Mouse (Mus musculus) stomach, embryonic 16.5 days (tissue): ENCODE data around the gene Ech1. TPM values are rescaled to one million over a fixed set of nuclear protein-coding genes. Genes with fewer than 3 reads are reported as not detected.

ENCODE experiments used
- ATAC-seq: fragments of 200-750 bp; cut with Nextera tagmentation; 2 replicates; pipeline ENCODE4 v1.8.0; 2017; ENCODE audit warnings: moderate number of reproducible peaks, moderate TSS enrichment; ENCODE audit not compliant: insufficient read depth, low FRiP score
- H3K27ac ChIP-seq: fragments of 300-500 bp; sonication (generic); 2 replicates; pipeline ENCODE4 v1.5.1; 2014; ENCODE audit warnings: low read length
- H3K27me3 ChIP-seq: fragments of 300-500 bp; sonication (generic); 2 replicates; pipeline ENCODE4 v1.6.1; 2014; ENCODE audit warnings: low read length, control low read depth, mixed read lengths; ENCODE audit not compliant: control insufficient read depth, insufficient read depth
- H3K36me3 ChIP-seq: fragments of 300-500 bp; sonication (generic); 2 replicates; pipeline ENCODE4 v1.6.1; 2014; ENCODE audit warnings: low read length; ENCODE audit not compliant: control insufficient read depth, insufficient read depth
- H3K4me1 ChIP-seq: fragments of 300-500 bp; sonication (generic); 2 replicates; pipeline ENCODE4 v1.6.1; 2014; ENCODE audit warnings: low read length, control low read depth, mixed read lengths; ENCODE audit not compliant: control insufficient read depth, insufficient read depth
- H3K4me2 ChIP-seq: fragments of 300-500 bp; sonication (generic); 2 replicates; pipeline ENCODE4 v1.6.1; 2014; ENCODE audit warnings: low read depth, low read length, mixed read lengths
- H3K4me3 ChIP-seq: fragments of 300-500 bp; sonication (generic); replicated peaks from 2 replicates; pipeline ENCODE4 v1.5.1; 2014; ENCODE audit warnings: mild to moderate bottlenecking, low read length
- H3K9ac ChIP-seq: fragments of 300-500 bp; sonication (generic); 2 replicates; pipeline ENCODE4 v1.6.1; 2014; ENCODE audit warnings: low read length
- H3K9me3 ChIP-seq: fragments of 300-500 bp; sonication (generic); replicated peaks from 2 replicates; pipeline ENCODE4 v1.6.1; 2016; ENCODE audit warnings: low read length, control low read depth; ENCODE audit not compliant: control insufficient read depth
- WGBS: fragments of 180-500 bp; shearing (Covaris S2); extraction: QIAGEN DNeasy Blood & Tissue Kit; methylation state at CpG from one replicate; pipeline ENCODE4 v1.1.7; 2014; 5-methylcytosine and 5-hydroxymethylcytosine counted together
- polyA plus RNA-seq: library from polyadenylated mRNA; unstranded; fragments of >200 nt; fragmentation: Nextera tagmentation; extraction: Ambion mirVana; gene quantifications from 2 replicates; pipeline ENCODE4 v1.2.1, GENCODE M21; 2015

The Ech1 gene
- polyA plus RNA-seq, 1 experiment from 2014 or later, result 230 TPM

DNA sequence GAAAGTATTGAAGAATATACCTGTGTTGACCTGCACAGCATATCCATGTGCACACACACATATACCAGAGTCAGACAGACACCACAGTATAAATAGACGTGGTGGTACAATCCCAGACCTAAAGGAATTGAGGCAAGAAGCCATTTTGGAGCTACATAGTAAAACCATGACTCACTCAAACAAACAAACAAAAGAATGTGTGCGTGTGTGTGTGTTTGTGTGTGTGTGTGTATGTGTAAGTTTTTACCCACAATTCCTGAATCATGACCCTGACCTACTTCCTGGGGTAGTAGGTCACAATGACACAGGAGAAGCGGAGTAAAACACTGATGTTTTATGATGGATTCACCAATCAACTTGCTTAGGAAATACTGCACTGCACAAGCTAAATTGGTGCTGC is 23.6 kb upstream of the Ech1 start:
- Histone ChIP-seq H3K9me3 (no peaks in the 10 kb centered on the region), H3K4me1 (peaks cover 43% of the 10 kb centered on the region), H3K9ac (no peak overlapping the region), H3K4me3 (no peak overlapping the region), H3K27ac (peak overlapping the region; percentile 100), H3K36me3 (no peaks in the 10 kb centered on the region), H3K4me2 (0 out of 2 replicates have a peak overlapping the region, but pooled peaks have one; percentile 42), H3K27me3 (no peaks in the 10 kb centered on the region)
- 52% methylated on average over 3 of the region's 3 CpGs for WGBS
- ATAC-seq, result no peak

DNA sequence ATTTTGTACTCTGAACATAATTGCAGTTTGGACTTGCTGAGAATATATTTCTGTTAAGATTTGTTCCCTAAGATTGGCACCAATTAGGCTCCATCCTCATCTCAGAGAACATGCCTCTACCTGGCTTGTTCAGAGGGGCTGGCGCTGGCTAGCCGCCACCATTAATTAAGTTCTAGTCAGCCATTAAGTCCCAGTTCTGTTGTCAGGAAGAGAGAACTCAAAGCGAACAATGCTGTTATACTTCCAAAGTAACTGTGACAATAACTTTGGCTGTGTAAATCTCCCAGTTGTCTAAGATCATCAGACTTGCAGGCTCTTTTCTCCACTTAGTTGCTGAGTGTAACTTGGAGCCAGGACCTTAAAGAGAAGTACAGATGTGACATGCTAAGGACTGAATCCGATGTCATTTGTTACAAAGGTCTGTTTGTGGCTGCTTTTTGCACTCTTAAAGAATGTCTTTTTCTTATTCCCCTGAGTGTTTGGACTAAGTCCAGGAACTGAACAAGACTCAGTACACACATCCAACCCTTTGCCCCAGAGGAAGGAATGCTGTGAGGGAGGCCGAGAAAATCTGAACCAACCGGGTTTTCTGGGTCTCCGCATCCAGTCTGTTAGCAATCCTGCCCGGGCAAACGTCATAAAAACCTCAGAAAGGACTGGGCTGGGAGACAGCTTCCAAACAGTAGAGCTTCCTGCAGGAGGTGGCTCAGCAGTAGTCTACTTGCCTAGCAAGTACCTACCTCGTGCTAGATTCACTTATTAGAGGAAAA is 22.9 kb upstream of the Ech1 start:
- 17% methylated on average over 10 of the region's 10 CpGs for WGBS
- Histone ChIP-seq H3K9ac (peak overlapping the region; percentile 63), H3K36me3 (no peaks in the 10 kb centered on the region), H3K9me3 (no peaks in the 10 kb centered on the region), H3K27ac (peak overlapping the region; percentile 100), H3K4me1 (peaks cover 38% of the 10 kb centered on the region), H3K27me3 (no peaks in the 10 kb centered on the region), H3K4me3 (peak overlapping the region; percentile 19), H3K4me2 (peak overlapping the region; percentile 42)
- peak; percentile 81 for ATAC-seq

DNA sequence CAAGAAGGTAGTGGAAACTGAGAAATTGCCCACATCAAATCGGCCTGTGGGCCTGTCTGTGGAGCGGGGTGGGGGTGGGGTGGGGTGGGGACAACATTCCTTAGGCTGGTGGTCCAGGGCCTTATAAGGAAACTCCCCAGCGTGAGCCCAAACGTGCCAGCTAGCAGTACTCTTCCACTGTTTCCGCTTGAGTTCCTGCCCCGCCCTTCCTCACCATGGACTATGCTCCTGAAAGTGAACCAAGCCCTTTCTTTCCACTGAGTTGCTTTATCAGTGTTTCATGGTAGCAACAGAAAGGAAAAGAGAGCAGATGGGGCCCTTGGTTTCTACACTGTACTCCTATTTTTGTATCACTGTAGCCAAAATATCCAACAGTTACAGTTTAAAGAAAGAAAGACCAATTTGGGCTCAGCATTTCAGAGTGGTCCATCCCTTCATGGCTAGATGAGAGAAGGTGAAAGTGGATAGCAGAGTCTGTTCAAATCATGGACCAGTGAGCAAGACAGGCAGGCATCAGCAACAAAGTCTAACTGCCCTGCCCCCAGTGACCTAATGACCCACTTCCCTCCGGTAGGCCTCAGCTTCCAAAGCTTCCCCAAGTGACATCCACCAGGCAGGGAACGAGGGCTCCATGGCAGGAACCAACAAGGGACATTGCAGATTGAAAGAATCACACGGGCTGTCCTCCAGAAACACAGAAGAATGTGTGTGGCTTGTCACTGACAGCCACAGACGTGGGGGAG is 22.0 kb upstream of the Ech1 start:
- H3K27ac ChIP-seq, result peak overlapping the region; percentile 100
- peak overlapping the region; percentile 42 for H3K4me2 ChIP-seq
- H3K4me1 ChIP-seq, result peaks cover 43% of the 10 kb centered on the region
- peak; percentile 74 for ATAC-seq
- no peaks in the 10 kb centered on the region for H3K36me3 ChIP-seq
- H3K9ac ChIP-seq, result peak overlapping the region; percentile 63
- no peaks in the 10 kb centered on the region for H3K27me3 ChIP-seq
- H3K9me3 ChIP-seq, result no peaks in the 10 kb centered on the region
- 17% methylated on average over 10 of the region's 10 CpGs for whole genome bisulfite sequencing
- H3K4me3 ChIP-seq, result peak overlapping the region; percentile 19

DNA sequence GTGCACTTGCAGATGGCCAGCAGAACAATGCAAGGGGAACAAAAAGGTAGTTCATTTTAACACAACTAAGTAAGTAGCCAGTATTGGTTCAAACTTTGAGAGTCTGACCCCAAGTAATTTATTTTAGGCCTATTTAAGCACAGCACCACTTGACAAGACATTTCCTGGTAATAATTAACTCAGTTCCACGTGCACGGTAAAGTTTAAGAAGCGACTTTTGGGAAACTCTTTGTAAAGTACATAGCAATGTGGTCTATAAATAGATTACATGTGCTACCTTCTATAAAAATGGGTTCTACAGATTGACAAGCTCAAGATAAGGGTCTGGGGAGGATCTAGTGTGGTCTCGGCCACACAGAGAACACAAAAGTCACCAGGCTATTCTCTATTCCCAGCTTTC is 21.3 kb upstream of the Ech1 start:
- no peak overlapping the region for H3K4me3 ChIP-seq
- H3K27ac ChIP-seq, result peak overlapping the region; percentile 100
- H3K36me3 ChIP-seq, result no peaks in the 10 kb centered on the region
- H3K4me1 ChIP-seq, result peaks cover 46% of the 10 kb centered on the region
- no peaks in the 10 kb centered on the region for H3K27me3 ChIP-seq
- 23% methylated on average over 4 of the region's 4 CpGs for WGBS
- ATAC-seq, result peak; percentile 26; the same call in 1 of the 2 replicates
- H3K9me3 ChIP-seq, result no peaks in the 10 kb centered on the region
- H3K9ac ChIP-seq, result peak overlapping the region; percentile 63
- H3K4me2 ChIP-seq, result peak overlapping the region; percentile 42

DNA sequence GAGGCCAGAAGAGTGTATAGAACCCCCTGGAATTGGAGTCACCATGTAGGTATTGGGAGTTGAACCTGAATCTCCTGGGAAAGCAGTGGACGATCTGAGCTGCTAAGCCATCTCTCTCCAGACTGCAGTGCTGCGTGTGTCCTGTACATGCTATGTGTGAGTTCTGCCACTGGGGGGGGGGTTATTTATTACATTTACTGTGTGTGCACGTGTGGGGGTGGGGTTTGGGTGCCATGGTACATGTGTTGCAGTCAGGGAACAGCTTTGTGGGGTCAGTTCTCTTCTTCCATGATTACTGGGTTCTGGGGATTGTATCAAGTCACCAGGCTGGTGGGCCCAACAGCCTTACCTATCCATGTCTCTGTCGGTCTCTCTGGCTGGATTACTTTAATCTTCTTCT is 18.1 kb upstream of the Ech1 start:
- H3K4me2 ChIP-seq, result no peak overlapping the region
- peaks cover 39% of the 10 kb centered on the region for H3K4me1 ChIP-seq
- H3K9me3 ChIP-seq, result no peaks in the 10 kb centered on the region
- H3K9ac ChIP-seq, result no peak overlapping the region
- H3K27me3 ChIP-seq, result no peaks in the 10 kb centered on the region
- H3K27ac ChIP-seq, result no peak overlapping the region
- H3K4me3 ChIP-seq, result no peak overlapping the region
- WGBS, result 72% methylated on average over 4 of the region's 4 CpGs
- ATAC-seq, result no peak
- no peaks in the 10 kb centered on the region for H3K36me3 ChIP-seq

DNA sequence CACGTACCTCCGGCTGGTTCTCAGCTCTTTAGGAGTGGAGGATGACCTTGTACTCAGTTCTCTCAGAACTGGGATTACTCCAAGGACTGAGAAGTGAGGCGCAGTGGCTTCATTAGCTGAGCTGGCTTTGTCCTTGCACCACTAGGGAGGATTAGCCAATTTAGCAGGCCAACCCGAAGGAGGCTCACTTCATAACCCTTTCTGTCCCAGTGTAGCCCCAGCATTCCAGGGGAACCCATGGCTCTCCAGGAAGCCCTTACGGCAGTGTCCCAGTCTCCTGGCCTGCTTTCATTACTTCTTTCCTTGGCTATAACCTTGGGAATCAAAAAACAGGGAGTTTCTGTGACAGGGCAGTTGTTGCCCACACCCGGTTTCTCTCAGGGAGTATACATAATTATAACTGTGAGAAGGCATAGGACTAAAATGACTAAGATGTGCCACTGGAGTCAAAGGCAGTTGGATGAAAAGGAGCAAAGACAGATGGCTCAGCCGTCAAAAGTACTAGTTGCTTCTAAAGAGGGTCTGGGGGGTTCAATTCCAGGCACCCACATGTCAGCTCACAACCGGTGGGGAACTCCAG is 17.3 kb upstream of the Ech1 start:
- Histone ChIP-seq H3K4me3 (peak overlapping the region; percentile 78), H3K27me3 (no peaks in the 10 kb centered on the region), H3K36me3 (no peaks in the 10 kb centered on the region), H3K9ac (peak overlapping the region; percentile 98), H3K27ac (peak overlapping the region; percentile 100), H3K4me1 (peaks cover 39% of the 10 kb centered on the region), H3K9me3 (no peaks in the 10 kb centered on the region), H3K4me2 (peak overlapping the region; percentile 88)
- 31% methylated on average over 7 of the region's 8 CpGs for WGBS
- ATAC-seq, result no peak

DNA sequence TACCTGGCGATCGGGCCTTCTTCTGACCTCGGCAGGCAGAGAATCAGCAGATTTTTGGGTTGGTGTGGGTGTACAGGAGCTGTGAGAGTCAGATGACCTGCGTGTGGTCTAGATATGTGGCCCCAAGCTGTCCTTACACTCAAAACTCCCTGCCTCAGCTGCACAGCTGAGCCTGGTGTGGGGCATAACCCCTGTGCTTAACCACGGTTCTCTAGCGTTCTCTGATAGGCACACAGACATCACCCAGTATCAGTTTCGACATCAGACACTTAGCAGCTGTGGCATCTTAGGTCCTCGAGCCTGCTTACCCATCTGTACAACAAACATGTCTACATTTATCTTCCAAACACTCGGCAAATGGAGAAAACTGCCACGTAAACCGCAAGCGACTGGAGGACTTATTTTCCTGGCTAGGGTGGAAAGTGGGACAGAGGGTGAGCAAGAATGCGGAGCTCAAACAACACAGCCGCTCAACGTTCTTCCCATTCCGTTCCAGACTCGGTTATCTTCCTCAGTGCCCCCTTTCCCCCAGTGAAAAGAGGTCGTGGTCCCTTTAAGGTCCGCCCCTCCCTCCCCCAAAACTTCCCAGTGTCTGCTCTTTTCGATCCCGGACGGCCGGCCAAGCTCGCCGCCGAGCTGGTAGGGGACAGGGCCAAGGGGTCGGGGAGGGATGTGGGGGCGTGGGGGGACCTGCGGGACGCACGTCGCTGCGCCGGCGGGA is 16.6 kb upstream of the Ech1 start, which contains the start of gene Hnrnpl:
TSS of gene Hnrnpl (plus strand) at position 321 of the 721 bp plus-strand sequence.
- Histone ChIP-seq H3K9me3 (no peaks in the 10 kb centered on the region), H3K9ac (peak within 1 kb of the TSS; percentile 98), H3K4me3 (peak within 1 kb of the TSS; percentile 78), H3K36me3 (peaks cover 5% of the 10 kb centered on the region), H3K27ac (peak within 1 kb of the TSS; percentile 100), H3K27me3 (no peaks in the 10 kb centered on the region), H3K4me2 (peak within 1 kb of the TSS; percentile 88), H3K4me1 (peaks cover 39% of the 10 kb centered on the region)
- peak; percentile 5 for ATAC-seq
- 1% methylated on average over 35 of the region's 35 CpGs for WGBS

DNA sequence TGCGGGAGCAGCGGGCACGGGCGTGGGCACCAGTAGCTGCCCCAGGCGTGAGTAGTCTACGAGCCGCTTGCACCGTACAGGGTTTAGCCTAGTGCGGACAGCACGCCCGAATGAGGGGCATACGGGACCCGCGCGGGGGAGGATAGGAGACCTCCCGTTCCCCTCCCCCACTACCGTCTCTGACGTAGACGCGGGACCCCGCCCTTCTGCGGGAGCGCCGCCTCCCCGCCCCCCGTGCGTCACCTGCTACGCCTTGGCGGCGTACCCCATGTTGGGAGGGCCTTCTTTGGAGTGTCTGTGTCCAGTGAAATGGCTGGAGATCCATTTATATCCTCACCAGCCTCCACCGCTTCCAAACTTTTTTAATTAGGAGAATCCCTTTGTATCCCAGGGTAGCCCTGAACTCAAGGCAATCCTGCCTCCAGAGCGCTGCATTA is 16.0 kb upstream of the Ech1 start:
- WGBS, result under 1% methylated on average over 32 of the region's 32 CpGs
- Histone ChIP-seq H3K9ac (peak overlapping the region; percentile 98), H3K27ac (peak overlapping the region; percentile 100), H3K4me1 (peaks cover 39% of the 10 kb centered on the region), H3K4me2 (peak overlapping the region; percentile 88), H3K4me3 (peak overlapping the region; percentile 78), H3K27me3 (no peaks in the 10 kb centered on the region), H3K36me3 (peaks cover 9% of the 10 kb centered on the region), H3K9me3 (no peaks in the 10 kb centered on the region)
- ATAC-seq, result peak; percentile 75
